Mouse (Mus musculus): ENCODE measurements around the gene Sash1. TPM values are rescaled to one million over a fixed set of nuclear protein-coding genes. Genes with fewer than 3 reads are reported as not detected.

Gene Sash1
- total RNA-seq, 2 experiments from 2014 or later = 76.8 to 79.4 TPM

DNA sequence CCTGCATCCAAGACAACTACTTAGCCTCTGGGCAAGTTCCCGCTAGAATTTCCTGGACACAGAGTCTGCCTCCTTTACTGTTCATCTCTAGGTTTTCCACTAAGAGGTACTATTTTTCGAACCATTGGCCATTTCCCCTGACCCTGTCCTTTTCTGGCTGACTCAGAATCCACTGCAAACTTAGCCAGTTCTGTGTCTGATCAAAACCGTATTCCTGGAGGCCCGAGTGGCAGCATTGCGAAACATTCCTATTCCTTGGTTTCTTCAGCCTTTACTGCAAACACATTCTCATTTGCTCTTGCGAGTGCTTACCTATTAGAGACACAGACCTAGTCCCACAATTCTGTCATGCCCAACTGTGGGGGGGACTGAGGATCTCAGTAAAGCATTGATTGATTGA is 17.2 kb upstream of the Sash1 start:
- DNase-seq (ENCODE audit: extremely low spot score in 1 of 2, low spot score in 1 of 2) = no peak

DNA sequence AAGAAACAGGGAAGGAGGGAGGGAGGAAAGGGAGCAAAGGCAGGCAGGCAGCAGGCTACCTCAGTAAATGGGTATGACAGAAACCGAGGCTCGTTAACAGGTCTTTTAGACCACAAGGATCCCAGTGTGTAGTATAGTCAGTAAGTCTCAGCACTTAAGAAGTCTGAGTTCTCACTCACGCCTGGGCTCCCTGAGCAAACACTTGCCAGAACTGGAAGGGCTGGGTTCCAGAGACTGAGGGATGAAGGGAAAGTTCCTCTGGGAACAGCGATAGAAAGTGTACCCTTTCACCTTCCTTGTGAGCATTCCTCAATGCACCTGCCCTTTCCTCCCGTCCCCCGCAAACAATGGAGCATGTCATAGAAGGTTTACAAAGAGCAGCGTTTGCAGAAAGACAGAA is 16.5 kb upstream of the Sash1 start:
- no peak for DNase-seq (ENCODE audit: extremely low spot score in 1 of 2, low spot score in 1 of 2)

DNA sequence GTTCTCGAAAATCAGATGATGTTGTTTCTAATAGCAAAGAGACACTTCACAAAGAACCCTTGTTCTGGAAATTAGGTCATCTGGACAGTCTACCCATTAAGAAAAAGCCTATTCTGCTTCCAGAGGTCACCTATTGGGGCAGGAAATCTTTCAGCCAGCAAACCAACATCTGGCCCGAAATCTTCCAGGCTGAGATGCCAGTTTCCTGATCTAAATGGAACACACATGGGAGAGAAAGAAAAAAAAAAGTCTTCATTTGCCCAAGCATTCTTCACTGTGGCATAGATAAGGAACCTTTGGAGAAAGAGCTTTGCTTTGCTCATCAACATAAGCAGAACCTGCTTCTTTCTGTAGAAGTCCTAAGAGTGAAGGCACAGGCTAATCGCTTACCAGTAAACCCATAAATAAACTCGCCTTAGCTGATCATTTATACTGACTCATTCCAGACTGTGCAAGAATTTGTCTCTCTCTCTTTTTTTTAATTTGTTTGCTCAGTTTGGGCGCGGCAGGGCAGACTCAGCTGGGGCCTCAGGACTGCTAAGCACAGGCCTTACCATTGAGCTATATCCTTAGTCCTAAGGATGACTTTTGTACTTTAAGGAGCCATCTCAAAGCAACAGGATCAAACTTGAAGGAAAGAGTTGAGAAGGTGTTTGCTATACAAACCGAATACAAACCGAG is 13.1 kb upstream of the Sash1 start:
- DNase-seq (ENCODE audit: extremely low spot score in 1 of 2, low spot score in 1 of 2) = no peak

DNA sequence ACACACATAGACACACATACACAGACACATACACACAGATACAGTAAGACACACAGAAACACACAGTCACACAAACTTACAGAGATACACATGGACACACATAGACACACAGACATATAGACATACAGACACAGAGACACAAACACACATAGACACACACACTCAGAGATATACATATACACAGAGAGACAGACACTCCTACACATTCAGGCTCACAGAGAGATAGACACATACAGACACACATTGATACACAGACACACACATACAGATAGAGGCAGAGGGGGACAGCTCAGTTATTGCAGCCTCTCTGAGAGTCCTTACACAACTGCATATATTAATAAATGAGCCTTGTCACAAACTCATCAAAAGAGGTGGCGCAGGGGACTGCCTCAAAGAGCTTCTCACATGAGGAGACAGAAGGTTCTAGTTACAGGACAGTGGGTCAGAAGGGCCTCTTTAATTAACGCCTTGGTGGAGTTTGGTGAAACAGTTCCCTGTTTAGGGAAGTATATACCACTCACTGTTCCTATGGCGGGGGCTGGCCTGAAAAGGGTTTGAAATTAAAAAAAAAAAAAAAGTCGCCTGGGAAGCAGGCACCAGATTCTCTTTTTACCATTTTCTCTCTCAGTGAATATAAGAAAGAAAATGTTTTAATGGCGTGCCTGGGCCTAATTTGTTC is 12.4 kb upstream of the Sash1 start:
- DNase-seq (ENCODE audit: extremely low spot score in 1 of 2, low spot score in 1 of 2) = no peak

DNA sequence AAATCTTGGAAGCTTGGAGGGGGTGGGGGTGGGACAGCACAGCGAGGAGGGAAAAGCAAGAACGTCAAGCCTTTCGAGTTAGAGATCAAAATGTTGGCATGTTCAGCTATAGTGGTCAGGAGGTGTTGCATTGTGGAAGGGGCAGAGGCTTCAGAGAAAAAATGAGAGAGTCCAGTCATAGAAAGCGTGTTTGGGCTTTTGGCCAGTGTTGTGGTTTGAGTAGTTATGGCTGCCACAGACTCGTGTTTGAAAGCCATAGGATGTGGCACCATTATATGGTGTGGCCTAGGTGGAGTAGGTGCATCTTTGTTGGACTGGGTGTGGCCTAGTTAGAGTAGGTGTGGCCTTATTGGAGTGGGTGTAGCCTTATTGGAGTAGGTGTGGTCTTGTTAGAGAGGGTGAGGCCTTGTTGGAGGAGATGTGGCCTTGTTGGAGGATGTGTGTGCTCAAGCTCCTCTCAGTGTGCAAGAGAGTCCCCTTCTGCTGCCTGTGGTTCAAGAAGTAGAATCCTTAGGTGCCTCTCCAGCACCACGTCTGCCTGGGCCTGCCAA is 9.2 kb upstream of the Sash1 start:
- no peak for DNase-seq (ENCODE audit: extremely low spot score in 1 of 2, low spot score in 1 of 2)

DNA sequence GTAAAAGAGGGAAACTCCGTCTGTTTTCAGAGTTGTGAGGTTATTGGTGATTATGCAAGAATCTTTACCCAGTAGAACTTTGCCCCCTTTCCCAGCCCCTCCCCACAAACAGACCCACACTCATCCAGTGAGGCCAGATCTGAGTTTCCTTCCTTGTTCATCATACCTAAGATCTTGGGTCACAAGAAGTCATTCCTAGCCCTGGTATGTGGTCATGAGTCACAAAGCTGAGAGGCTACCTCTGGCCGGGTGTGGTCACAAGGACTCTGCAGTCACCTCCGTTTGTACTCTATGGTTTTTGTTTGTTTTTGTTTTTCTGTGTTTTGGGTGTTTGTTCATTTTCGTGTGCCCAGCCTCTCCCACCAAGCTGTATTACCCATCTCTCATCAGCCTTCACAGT is 4.6 kb upstream of the Sash1 start:
- DNase-seq (ENCODE audit: extremely low spot score in 1 of 2, low spot score in 1 of 2) = no peak

DNA sequence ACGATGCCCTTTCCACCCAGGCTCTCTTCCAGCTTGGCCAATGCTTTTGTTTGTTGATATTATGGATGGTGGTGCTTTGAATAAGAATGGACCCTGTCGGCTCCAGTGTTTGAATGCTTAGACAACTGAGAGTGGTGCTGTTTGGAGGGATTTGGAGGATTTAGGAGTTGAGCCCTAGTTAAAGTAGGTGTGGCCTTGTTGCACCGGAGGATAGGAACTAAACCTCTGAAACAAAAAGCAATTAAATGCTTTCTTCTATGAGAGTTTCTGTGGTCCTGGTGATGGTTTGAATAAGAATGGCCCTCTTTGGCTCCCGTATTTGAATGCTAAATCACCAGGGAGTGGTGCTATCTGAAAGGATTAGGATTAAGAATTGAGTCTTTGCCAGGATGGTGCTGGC is 3.5 kb upstream of the Sash1 start:
- no peak for DNase-seq (ENCODE audit: extremely low spot score in 1 of 2, low spot score in 1 of 2)

DNA sequence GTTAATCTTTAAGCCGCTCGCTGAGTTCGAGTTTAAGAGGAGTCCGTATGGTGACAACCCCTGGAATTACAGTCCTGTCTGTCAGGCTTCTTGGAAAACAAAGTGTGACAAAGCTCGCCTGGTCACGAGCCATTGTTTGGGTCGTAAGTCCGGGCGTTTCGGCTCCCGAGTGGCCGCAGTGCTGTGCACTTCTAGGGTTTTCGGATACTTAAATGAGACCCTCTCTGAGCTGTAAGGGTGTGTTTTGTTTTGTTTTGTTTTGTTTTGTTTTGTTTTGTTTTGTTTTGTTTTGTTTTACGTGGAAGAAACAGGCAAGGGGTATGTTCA is 621 bp upstream of the Sash1 start:
- DNase-seq (ENCODE audit: extremely low spot score in 1 of 2, low spot score in 1 of 2) = no peak

DNA sequence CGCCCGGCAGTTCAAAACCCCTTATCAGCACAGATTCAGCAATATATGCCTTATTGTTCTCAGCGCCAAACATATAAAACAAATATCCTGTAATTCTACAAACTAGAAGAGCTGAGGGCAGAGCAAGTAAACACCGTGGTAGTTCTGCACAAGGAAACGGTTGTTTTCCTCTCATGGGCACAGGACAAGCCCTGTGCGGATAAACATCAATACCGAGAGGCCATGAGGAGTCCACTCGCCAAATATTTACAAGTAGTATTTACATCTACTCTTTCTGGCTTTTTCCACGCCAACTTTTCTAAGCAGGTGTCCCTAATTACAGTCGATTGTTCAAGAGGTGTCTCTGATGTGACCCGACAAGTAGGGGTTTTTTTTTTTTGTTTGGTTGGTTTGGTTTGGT is 669 bp downstream of the Sash1 start:
- no peak for DNase-seq (ENCODE audit: extremely low spot score in 1 of 2, low spot score in 1 of 2)

DNA sequence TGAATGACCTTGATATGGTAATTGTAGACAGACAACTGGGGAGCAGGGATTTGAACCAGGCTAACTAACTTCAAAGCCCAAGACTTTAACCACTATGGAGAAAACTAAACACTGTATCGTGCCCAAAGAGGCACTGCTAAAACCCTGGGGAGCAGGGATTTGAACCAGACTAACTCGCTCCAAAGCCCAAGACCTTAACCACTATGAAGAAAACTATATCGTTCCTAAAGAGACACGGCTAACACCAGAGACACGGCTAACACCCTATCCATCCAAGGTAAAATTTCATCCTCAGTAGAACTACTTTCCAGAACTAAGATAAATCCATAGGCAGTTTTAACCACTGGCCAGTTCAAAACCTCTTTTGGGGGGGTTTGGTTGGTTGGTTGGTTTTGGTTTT is 1.3 kb downstream of the Sash1 start:
- no peak for DNase-seq (ENCODE audit: extremely low spot score in 1 of 2, low spot score in 1 of 2)

DNA sequence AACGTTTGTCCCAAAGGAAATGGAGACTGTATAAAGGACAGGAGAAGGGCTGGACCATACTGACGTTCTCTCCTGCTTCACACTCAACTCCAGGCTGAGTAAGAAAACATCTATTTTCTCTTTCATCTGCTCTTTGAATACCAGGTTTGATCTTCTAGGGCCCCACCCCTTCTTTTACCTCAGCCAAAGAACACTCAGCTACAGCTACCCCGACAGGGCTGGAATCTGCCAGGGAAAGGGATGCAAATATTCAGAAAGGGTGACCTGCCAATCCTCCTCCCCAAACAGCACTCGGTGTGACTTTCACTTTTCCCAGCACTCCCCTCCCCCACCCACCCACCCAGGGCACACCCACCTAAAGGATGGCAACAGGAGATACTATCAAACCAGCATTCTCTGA is 2.2 kb downstream of the Sash1 start:
- no peak for DNase-seq (ENCODE audit: extremely low spot score in 1 of 2, low spot score in 1 of 2)

DNA sequence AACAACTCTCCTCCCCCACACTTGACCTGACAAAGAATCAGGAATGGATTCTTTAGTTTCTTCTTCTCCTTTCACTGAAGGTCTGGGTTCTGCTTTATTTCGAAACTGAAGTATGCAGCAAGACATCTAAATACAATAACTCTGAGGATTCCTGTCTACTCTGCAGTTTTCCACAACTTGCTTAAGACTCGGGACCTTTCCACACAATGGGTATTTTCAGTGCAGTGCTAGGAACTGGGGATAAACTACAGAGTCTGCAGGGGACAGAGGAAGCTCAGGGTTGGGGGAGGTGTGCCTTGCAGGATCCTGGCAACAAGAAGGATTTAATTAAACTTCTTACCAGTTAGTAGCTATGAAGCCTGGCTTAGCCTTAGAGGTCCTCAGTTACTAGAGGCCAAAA is 4.1 kb downstream of the Sash1 start:
- DNase-seq (ENCODE audit: extremely low spot score in 1 of 2, low spot score in 1 of 2) = no peak

DNA sequence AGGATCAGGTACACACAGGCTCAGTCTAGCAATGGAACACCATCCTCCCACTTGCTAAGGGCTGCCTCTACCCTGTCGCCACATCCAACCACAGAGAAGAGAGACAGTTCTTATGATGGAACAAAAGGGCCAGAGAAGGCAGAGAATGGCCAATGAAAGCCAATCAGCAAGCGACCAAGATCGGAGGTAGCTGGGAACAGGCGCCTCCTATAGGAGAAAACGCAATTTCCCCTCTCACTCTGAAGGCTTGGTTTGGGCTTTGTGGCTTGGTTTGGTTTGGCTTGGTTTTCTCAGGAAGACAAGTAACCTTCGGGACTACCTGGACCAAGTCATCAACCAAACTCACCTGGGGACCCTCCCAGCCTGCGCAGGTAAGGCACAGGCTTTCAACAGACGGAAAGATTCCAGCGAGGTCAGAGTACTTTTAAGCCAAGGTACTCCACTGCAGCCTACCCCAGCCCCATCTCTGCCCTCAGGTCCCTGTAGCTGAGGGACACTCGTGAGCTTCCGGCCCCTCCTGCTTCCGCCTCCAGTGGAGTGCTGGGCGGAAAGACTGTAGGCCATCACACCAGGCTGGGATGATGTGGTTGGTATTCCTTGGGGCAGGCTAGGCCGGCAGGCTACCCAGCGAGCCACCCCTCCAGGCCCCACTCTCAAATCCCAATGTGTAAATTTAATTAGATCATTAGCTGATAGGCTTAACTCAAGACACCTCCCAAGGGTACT is 4.8 kb downstream of the Sash1 start:
- DNase-seq (ENCODE audit: extremely low spot score in 1 of 2, low spot score in 1 of 2) = no peak

DNA sequence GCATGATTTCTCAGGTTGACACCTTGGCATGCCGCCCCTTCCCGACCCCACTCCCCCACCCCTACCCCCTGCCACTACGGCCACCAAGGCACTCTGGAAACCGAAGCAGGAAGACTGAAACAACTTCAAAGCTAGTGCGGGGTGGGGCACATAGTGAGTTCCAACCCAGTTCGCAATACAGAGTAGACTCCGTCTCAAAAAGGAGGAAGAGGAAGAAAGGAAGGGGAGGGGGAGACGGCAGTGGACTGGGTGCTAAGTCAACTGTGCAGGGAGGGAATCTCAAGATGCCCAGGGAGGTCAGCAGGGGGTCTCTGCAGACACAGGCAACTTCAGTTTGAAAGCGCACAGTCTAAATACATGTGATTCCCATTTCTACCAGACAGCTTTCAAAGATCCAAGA is 7.0 kb downstream of the Sash1 start:
- DNase-seq (ENCODE audit: extremely low spot score in 1 of 2, low spot score in 1 of 2) = no peak

DNA sequence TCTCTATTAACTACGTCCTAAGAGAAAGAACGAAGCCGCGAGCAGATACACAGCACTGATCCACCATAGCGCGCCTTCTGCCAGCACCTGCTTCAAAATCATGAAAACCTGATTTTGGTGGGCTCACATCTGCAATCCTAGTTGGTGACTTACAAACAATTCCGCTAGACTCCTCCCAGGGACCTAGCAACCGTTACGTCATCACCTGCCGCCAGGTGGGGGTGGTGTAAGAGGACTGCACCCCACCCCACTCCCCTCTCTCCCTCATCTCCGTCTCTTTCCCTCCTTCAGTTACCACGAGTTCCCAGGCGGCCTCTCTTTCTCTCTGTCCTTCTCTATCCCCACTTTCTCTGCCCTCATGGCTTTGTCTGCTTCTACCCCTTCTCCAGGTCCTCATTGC is 7.5 kb downstream of the Sash1 start:
- no peak for DNase-seq (ENCODE audit: extremely low spot score in 1 of 2, low spot score in 1 of 2)

DNA sequence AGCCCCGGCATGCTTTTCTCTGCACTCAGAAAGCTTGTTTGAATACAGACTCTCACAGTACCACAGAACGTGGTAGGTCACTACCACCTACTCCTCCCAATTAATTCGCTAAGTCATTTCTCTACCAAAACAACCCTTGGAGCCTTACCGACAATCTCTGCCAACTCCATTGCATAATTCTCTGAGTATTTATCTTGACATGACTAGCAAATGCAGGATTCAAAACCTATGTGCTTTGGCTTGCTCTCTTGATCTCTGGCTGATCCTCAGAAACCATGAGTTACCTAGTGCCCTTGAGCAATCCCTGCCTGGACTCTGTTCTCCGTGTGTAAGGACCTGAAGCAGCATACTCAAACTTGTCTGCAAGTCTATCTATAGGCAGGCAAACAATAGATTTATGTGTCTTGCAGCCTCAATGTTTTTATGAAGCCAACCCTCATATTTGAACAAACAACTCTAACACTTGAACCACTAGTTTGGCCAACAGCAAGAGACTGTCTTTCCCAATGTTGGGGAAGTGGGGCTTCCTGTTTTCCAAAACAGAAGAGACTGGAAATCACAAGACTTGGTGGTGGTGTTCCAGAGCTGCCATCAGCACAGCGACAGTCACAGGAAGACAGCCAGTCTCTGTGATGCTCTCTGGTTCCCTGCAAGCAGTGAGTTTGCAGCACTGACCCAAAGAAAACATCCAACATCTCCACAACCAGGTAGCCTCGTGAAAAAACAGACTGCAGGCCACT is 12.1 kb downstream of the Sash1 start:
- no peak for DNase-seq (ENCODE audit: extremely low spot score in 1 of 2, low spot score in 1 of 2)

DNA sequence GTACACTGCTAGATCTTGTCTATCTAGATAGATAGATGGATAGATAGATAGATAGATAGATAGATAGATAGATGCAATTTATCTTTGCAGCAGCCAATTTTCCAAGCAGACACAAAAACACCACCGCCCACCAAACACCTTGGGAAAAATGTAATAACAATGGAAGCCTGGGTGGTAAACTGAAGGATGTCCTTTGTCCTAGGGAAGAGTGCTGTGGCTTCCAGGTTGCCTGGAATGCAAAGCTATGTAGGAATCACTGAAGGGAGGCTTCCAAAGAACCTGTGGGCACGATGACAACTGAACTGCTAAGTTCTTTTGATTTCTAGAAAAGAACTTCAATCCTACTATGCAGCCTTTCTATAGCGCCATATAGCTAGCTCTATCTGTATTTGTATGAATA is 13.1 kb downstream of the Sash1 start:
- DNase-seq (ENCODE audit: extremely low spot score in 1 of 2, low spot score in 1 of 2) = no peak

DNA sequence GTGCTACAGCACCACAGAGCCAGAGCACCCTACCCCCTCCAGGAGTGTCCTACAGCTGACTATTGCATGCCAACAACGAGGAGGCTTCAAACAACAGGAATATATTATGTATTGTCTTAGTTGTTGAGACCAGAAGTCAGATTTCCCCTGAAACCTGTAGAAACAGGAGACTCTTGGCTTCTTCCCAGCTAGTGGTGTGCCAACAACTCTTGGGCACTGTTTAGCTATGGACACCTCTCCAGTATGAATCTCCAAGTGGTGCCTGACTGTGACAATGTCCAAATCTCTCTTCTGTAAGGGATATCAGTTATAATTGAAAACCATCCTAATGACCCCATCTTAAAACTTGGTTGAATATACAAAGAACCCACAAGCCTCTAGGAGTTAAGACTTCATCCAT is 13.9 kb downstream of the Sash1 start:
- DNase-seq (ENCODE audit: extremely low spot score in 1 of 2, low spot score in 1 of 2) = no peak

DNA sequence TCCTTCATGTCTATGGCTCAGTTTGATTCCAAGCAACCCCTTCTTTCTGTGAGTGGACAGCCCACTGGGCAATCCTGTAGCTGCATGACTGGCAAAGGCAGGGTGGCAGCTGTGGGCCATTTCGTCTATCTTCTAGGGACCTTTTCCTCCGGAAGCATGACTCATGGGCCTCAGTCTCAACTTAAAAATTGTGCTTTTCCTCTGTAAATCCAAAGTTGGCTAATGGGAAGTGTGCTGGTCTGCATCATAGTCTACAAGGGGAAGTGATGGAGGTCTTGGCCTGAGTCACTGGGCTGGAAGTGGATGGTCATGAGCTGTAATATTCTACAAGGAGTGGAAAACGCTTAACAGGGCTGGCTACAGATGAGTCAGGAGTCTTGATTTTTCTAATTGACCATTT is 15.5 kb downstream of the Sash1 start:
- no peak for DNase-seq (ENCODE audit: extremely low spot score in 1 of 2, low spot score in 1 of 2)

DNA sequence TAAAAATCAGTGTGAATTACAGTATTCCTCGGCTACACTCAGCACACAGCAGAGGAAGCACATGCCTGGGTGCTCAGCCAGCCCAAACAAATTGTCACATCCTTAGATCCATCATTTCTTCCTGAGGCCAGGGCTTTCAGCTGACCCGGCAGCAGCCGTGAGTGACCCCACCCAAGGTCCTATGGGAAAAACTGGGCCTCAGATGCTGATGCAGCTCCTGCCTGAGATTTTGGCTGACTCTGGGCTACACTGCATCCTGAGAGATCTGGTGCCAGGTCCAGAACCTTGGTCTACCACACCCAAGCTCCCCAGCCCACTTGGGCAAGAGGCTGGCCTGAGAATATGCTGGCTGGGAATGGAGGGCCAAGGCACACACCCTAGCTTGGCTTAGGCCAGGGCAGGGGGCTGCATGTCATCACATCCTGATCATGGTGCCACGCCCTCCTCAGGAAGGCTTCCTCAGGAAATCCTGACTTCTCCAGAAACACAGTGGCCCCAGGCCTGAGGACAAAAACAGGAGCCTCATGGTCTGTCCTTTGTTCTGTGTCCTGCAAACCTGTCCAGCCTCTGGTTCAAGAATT is 19.7 kb downstream of the Sash1 start:
- DNase-seq (ENCODE audit: extremely low spot score in 1 of 2, low spot score in 1 of 2) = no peak

DNA sequence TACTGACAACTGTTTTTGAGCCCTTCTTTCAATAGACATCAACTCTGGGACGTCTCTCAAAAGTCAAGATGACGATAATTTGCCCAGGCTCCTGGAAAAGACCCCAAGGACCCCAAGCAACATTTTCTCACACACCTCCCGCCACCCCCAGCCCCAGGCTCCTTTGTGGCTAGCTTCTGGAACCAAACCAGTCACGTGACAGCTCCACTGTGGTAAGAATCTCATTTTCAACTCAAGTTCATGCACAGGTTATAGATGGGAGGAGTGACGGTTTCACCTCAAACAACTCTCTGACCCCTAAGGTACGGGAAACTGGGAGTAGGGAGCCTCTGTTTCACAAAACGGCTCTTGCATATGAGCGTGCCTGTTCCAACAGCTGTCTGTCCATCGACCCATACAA is 25.2 kb downstream of the Sash1 start:
- no peak for DNase-seq (ENCODE audit: extremely low spot score in 1 of 2, low spot score in 1 of 2)

All from layer of hippocampus, postnatal 25 days (tissue).